Mouse (Mus musculus) T-helper 2 cell (primary cell): ENCODE results near the gene Adamts8.

Experiments used
- in situ Hi-C: fragments of 300-600 bp; cut with MboI, MseI; formaldehyde crosslinking; loops from one replicate; pipeline ENCODE4 v1.15.1; 2025; ENCODE audit warnings: high pct_unique_total_duplicates

Adamts8 gene

GRCm38 (mm10) chr9:30942512-30943313 is at the start of gene Adamts8:
Gene Adamts8, plus strand, starts transcription at chr9:30942562.
- in situ Hi-C loops: loop anchor here (5.0 kb wide), 1 partner anchor 460 kb away; no protein-coding TSS in a partner anchor

- in situ Hi-C loops: no loop called here
Measured at GRCm38 (mm10) chr9:30895618-30896017, 46.7 kb upstream of the Adamts8 start.

- in situ Hi-C loops: no loop called here
Measured at GRCm38 (mm10) chr9:30896752-30897151, 45.6 kb upstream of the Adamts8 start.

GRCm38 (mm10) chr9:30897169-30897568 is 45.2 kb upstream of the Adamts8 start:
- in situ Hi-C loops: no loop called here

GRCm38 (mm10) chr9:30902152-30902551 is 40.2 kb upstream of the Adamts8 start:
- in situ Hi-C loops: no loop called here

- in situ Hi-C loops: no loop called here
Measured at GRCm38 (mm10) chr9:30902641-30903040, 39.7 kb upstream of the Adamts8 start.

GRCm38 (mm10) chr9:30903266-30903665 is 39.1 kb upstream of the Adamts8 start:
- in situ Hi-C loops: no loop called here

GRCm38 (mm10) chr9:30905861-30906260 is 36.5 kb upstream of the Adamts8 start:
- in situ Hi-C loops: no loop called here

- in situ Hi-C loops: no loop called here
Measured at GRCm38 (mm10) chr9:30906426-30906825, 35.9 kb upstream of the Adamts8 start.

- in situ Hi-C loops: no loop called here
Measured at GRCm38 (mm10) chr9:30907677-30908295, 34.6 kb upstream of the Adamts8 start.

- in situ Hi-C loops: no loop called here
Measured at GRCm38 (mm10) chr9:30908296-30908690, 34.1 kb upstream of the Adamts8 start.

- in situ Hi-C loops: no loop called here
Measured at GRCm38 (mm10) chr9:30908973-30909372, 33.4 kb upstream of the Adamts8 start.

GRCm38 (mm10) chr9:30910491-30910890 is 31.9 kb upstream of the Adamts8 start:
- in situ Hi-C loops: no loop called here

GRCm38 (mm10) chr9:30912161-30912560 is 30.2 kb upstream of the Adamts8 start:
- in situ Hi-C loops: no loop called here

GRCm38 (mm10) chr9:30913429-30913828 is 28.9 kb upstream of the Adamts8 start:
- in situ Hi-C loops: no loop called here

- in situ Hi-C loops: no loop called here
Measured at GRCm38 (mm10) chr9:30914241-30914640, 28.1 kb upstream of the Adamts8 start.

GRCm38 (mm10) chr9:30916266-30916968 is 25.9 kb upstream of the Adamts8 start:
- in situ Hi-C loops: no loop called here

GRCm38 (mm10) chr9:30918466-30919356 is 23.7 kb upstream of the Adamts8 start:
- in situ Hi-C loops: no loop called here

GRCm38 (mm10) chr9:30919686-30920085 is 22.7 kb upstream of the Adamts8 start:
- in situ Hi-C loops: no loop called here

- in situ Hi-C loops: no loop called here
Measured at GRCm38 (mm10) chr9:30920736-30921135, 21.6 kb upstream of the Adamts8 start.
